Mouse (Mus musculus): ENCODE results near the gene Tmem115. TPM values are rescaled to one million over a fixed set of nuclear protein-coding genes. Genes with fewer than 3 reads are reported as not detected.

Tmem115 gene
- polyA plus RNA-seq (2014; fragmentation: Nextera tagmentation; extraction: Ambion mirVana): 44.4 and 53.4 TPM in 2 replicates

DNA sequence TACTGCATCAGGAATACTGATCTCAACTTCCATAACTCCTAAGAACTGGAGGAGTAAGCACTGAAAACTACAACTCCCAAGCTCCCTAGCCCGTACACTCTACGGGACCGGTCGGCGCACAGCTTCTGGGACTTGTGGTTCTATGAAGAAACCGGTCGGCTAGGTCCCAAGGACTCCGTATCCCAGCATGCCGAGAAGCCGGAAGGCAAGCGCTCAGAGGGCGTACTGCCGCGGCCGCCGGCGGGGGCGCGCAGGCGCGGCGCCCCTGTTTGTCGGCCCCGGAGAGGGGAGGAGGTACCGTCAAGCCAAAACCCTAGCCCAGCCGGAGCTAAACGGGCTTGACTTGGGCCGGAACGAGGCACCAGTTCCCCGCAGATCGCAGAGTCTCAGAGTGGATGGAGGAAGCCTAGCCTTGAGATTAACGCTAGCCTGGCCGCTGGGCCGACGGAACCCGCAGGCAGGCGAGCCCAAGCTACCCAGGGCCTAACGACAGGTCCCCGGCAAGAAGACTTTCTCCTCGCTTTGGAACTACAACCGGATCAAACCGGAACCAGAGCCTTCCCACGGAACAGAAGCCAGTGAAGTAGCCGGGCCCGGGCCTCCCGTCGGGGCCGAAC lies at the start of gene Tmem115:
Gene Tmem115 (plus strand): TSS at position 155 of the 617 bp plus-strand sequence.
- peak within 1 kb of the TSS; percentile 88 for H3K9ac ChIP-seq (ENCODE audit: low read length)
- whole genome bisulfite sequencing: under 1% methylated on average over 45 of the region's 48 CpGs
- H3K9me3 ChIP-seq (replicated peaks; ENCODE audit: control insufficient read depth, low read length): no peaks in the 10 kb centered on the region
- H3K27ac ChIP-seq (ENCODE audit: low read depth, low read length): peak within 1 kb of the TSS; percentile 58; the same call in 1 of the 2 replicates
- H3K4me2 ChIP-seq (ENCODE audit: low read length): peak within 1 kb of the TSS; percentile 100
- peaks cover 22% of the 10 kb centered on the region for H3K4me1 ChIP-seq (ENCODE audit: control insufficient read depth, insufficient read depth, low read length)
- peak; percentile 99 for DNase-seq (ENCODE audit: low spot score)
- peak; percentile 99 for ATAC-seq
- H3K27me3 ChIP-seq (replicated peaks; ENCODE audit: control insufficient read depth, insufficient read depth, low read length): no peaks in the 10 kb centered on the region
- H3K36me3 ChIP-seq (ENCODE audit: control insufficient read depth, insufficient read depth, low read length): peaks cover 24% of the 10 kb centered on the region
- peak within 1 kb of the TSS; percentile 97 for H3K4me3 ChIP-seq (ENCODE audit: low read depth, low read length)

DNA sequence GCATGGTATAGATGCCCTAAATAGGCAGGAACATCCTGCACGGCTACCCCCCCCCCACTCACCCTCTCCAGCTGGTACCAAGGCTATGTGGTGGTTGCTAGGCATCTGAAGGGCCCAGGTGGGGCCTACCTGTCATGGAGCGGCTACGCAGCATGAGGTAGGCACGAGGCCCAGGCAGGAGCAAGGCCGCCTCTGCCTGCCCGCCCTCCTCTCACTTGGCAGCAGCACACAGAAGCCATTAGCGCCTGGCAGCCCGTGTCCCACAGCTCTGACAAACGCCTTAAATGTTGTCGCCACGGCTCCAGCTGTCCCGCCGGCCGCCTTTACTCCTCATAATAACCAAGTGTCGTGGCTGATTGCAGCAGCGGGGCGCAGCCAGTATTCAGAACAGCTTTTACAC lies 49.4 kb upstream of the Tmem115 start:
- Histone ChIP-seq H3K27ac (ENCODE audit: low read depth, low read length) (peak overlapping the region; percentile 86), H3K4me2 (ENCODE audit: low read length) (no peak overlapping the region), H3K4me3 (ENCODE audit: low read depth, low read length) (no peak overlapping the region), H3K4me1 (ENCODE audit: control insufficient read depth, insufficient read depth, low read length) (peaks cover 48% of the 10 kb centered on the region), H3K9ac (ENCODE audit: low read length) (peak overlapping the region; percentile 41; the same call in 1 of the 2 replicates), H3K9me3 (replicated peaks; ENCODE audit: control insufficient read depth, low read length) (no peaks in the 10 kb centered on the region), H3K27me3 (replicated peaks; ENCODE audit: control insufficient read depth, insufficient read depth, low read length) (no peaks in the 10 kb centered on the region), H3K36me3 (ENCODE audit: control insufficient read depth, insufficient read depth, low read length) (no peaks in the 10 kb centered on the region)
- DNase-seq (ENCODE audit: low spot score) (peak; percentile 94), ATAC-seq (peak; percentile 83)
- WGBS: 7% methylated on average over 17 of the region's 17 CpGs

DNA sequence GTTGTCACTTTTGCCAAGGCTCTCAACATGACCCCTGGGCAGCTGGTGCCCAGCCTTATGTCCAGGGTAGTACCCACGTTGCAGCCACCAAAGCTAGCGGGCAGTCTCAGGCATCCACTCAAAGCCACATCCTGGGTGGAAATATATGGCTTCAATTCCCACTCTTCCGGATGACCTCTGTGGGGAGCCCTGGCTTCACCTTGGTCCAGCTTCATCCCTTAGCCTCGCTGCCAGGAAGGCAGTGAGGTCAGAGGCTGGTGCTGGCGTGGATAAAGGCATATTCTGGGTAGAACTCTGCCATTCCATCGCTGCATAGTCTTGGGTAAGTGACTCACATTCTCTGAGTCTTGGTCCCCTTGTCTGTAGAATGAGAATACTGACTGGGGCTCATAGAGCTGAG lies 49.0 kb upstream of the Tmem115 start:
- Histone ChIP-seq H3K4me3 (ENCODE audit: low read depth, low read length) (no peak overlapping the region), H3K36me3 (ENCODE audit: control insufficient read depth, insufficient read depth, low read length) (no peaks in the 10 kb centered on the region), H3K9ac (ENCODE audit: low read length) (peak overlapping the region; percentile 41; the same call in 1 of the 2 replicates), H3K27ac (ENCODE audit: low read depth, low read length) (peak overlapping the region; percentile 86), H3K4me2 (ENCODE audit: low read length) (peak overlapping the region; percentile 1; the same call in 1 of the 2 replicates), H3K4me1 (ENCODE audit: control insufficient read depth, insufficient read depth, low read length) (peaks cover 43% of the 10 kb centered on the region), H3K9me3 (replicated peaks; ENCODE audit: control insufficient read depth, low read length) (no peaks in the 10 kb centered on the region), H3K27me3 (replicated peaks; ENCODE audit: control insufficient read depth, insufficient read depth, low read length) (no peaks in the 10 kb centered on the region)
- ATAC-seq: no peak
- DNase-seq (ENCODE audit: low spot score): no peak
- WGBS: 68% methylated on average over 6 of the region's 6 CpGs

DNA sequence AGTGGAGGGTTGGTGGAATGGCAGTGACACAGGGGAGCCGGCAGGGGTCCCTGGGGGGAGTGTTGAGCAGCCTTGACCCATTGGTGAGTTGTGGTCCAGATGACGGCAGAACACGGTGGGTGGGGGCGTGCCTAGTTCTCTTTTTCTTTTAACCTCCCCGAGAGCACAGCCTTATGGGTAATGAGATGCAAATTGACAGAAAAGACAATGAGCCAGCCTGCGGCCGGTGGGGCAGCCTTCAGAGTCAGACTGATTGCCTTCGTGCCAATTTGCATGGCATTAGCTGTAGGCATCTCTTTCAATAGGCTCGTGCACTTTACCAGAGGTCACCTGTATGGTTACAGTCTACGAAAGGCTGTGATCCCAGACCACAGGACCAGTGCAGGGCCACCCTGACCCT lies 47.7 kb upstream of the Tmem115 start:
- Histone ChIP-seq H3K4me1 (ENCODE audit: control insufficient read depth, insufficient read depth, low read length) (peaks cover 33% of the 10 kb centered on the region), H3K27me3 (replicated peaks; ENCODE audit: control insufficient read depth, insufficient read depth, low read length) (no peaks in the 10 kb centered on the region), H3K4me3 (ENCODE audit: low read depth, low read length) (no peak overlapping the region), H3K36me3 (ENCODE audit: control insufficient read depth, insufficient read depth, low read length) (no peaks in the 10 kb centered on the region), H3K9ac (ENCODE audit: low read length) (no peak overlapping the region), H3K27ac (ENCODE audit: low read depth, low read length) (peak overlapping the region; percentile 86; the same call in 1 of the 2 replicates), H3K9me3 (replicated peaks; ENCODE audit: control insufficient read depth, low read length) (no peaks in the 10 kb centered on the region), H3K4me2 (ENCODE audit: low read length) (no peak overlapping the region)
- ATAC-seq (peak; percentile 33), DNase-seq (ENCODE audit: low spot score) (peak; percentile 76)
- 7% methylated on average over 10 of the region's 10 CpGs for WGBS

DNA sequence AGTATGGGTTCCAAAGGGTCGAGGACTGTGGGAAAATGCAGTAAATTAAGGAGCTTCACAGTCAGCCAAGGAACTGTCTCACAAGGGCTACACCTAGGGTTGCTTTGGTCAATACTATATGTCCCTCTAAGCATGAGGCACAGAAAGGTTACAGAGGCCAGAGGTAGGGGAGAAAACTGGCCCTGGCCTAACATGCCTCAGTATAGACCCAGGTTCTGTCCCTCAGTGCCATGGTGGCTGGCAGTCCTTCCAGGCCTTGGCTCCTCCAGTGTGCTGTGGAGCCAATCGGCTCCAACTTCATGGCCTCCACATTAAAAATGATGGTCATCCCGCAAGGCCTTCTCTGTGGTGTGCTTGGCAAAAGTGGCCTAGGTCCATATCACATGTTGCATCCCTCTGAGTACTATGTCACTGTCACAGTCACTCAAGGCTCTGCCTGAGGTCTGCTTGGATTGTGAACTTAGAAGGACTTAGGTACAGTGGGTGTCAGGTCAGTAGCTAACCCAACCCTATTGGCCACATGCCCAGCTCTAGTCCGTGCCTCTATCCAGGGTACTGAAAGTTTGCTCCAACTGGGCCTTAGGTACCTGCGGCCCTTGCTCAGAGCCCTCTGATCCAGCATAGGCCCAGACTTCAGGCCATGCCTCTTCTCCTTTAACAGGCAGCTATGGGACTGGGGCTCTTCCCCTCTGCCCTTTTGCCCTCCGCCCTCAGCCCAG lies 47.1 kb upstream of the Tmem115 start:
- no peaks in the 10 kb centered on the region for H3K9me3 ChIP-seq (replicated peaks; ENCODE audit: control insufficient read depth, low read length)
- H3K27ac ChIP-seq (ENCODE audit: low read depth, low read length): peak overlapping the region; percentile 44; the same call in 1 of the 2 replicates
- peaks cover 31% of the 10 kb centered on the region for H3K4me1 ChIP-seq (ENCODE audit: control insufficient read depth, insufficient read depth, low read length)
- 64% methylated on average over 6 of the region's 6 CpGs for WGBS
- H3K4me3 ChIP-seq (ENCODE audit: low read depth, low read length): no peak overlapping the region
- H3K36me3 ChIP-seq (ENCODE audit: control insufficient read depth, insufficient read depth, low read length): no peaks in the 10 kb centered on the region
- H3K27me3 ChIP-seq (replicated peaks; ENCODE audit: control insufficient read depth, insufficient read depth, low read length): no peaks in the 10 kb centered on the region
- H3K4me2 ChIP-seq (ENCODE audit: low read length): no peak overlapping the region
- no peak overlapping the region for H3K9ac ChIP-seq (ENCODE audit: low read length)
- no peak for DNase-seq (ENCODE audit: low spot score)
- no peak for ATAC-seq

DNA sequence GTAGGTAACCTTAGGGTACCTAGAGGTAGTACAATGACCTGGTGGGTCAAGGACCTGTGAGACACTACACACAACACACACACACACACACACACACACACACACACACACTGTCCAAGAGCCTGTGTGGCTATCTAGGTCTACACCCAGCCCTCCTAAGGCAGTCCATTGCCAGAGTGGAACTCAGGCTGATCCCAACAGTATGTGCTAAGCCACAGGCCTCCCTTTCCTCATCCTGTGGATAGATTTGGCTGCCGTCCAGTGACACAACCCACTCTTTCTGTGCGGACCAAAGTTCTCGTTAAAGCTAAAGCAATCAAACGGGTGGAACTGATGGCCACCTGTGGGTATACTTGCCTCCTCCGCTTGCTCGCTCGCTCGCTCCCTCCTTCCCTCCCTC lies 43.6 kb upstream of the Tmem115 start:
- 40% methylated on average over 8 of the region's 8 CpGs for WGBS
- Histone ChIP-seq H3K36me3 (ENCODE audit: control insufficient read depth, insufficient read depth, low read length) (no peaks in the 10 kb centered on the region), H3K4me2 (ENCODE audit: low read length) (no peak overlapping the region), H3K4me3 (ENCODE audit: low read depth, low read length) (no peak overlapping the region), H3K9ac (ENCODE audit: low read length) (no peak overlapping the region), H3K4me1 (ENCODE audit: control insufficient read depth, insufficient read depth, low read length) (peaks cover 22% of the 10 kb centered on the region), H3K27me3 (replicated peaks; ENCODE audit: control insufficient read depth, insufficient read depth, low read length) (no peaks in the 10 kb centered on the region), H3K9me3 (replicated peaks; ENCODE audit: control insufficient read depth, low read length) (no peaks in the 10 kb centered on the region), H3K27ac (ENCODE audit: low read depth, low read length) (no peak overlapping the region)
- no peak for DNase-seq (ENCODE audit: low spot score)
- no peak for ATAC-seq

DNA sequence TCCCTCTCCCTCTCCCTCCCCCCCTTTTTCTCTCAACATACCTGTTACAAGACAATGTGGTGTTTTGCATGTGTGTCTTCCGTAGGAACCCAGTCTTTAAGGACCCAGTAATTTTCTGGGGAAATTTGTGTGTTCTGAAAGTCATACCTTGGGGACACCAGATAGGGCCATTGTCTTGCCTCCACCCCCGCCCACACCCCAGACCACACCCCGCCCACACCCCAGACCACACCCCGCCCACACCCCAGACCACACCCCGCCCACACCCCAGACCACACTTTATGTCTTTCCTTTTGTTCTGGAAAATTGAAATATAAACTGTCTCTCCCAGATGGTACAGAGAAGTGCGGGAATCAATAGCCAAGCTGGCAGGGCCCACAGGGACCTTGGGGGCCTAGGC lies 43.1 kb upstream of the Tmem115 start:
- Histone ChIP-seq H3K36me3 (ENCODE audit: control insufficient read depth, insufficient read depth, low read length) (no peaks in the 10 kb centered on the region), H3K9me3 (replicated peaks; ENCODE audit: control insufficient read depth, low read length) (no peaks in the 10 kb centered on the region), H3K27ac (ENCODE audit: low read depth, low read length) (no peak overlapping the region), H3K4me3 (ENCODE audit: low read depth, low read length) (no peak overlapping the region), H3K9ac (ENCODE audit: low read length) (no peak overlapping the region), H3K4me2 (ENCODE audit: low read length) (no peak overlapping the region), H3K27me3 (replicated peaks; ENCODE audit: control insufficient read depth, insufficient read depth, low read length) (no peaks in the 10 kb centered on the region), H3K4me1 (ENCODE audit: control insufficient read depth, insufficient read depth, low read length) (peaks cover 18% of the 10 kb centered on the region)
- DNase-seq (ENCODE audit: low spot score): no peak
- no peak for ATAC-seq
- WGBS: 68% methylated on average over 6 of the region's 6 CpGs

DNA sequence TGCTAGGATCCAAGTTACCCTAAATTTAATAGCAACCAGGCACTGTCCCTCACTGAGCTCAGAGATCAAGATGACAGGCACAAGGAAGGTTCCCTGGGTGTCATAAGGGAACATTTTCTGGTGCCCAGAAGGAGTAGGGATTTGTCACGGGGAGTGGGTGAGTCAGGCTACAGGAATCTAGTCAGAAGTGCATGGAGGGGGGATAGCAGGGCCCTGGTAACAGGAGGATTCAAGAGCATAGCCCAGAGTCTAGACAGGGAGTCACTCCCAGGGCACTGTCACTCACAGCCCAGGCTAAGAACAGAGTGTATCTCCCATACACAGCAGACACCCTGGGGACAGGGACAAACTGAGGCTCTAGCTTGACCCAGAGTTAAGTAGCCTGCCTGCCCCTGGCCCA lies 40.2 kb upstream of the Tmem115 start:
- Histone ChIP-seq H3K9me3 (replicated peaks; ENCODE audit: control insufficient read depth, low read length) (no peaks in the 10 kb centered on the region), H3K4me3 (ENCODE audit: low read depth, low read length) (no peak overlapping the region), H3K36me3 (ENCODE audit: control insufficient read depth, insufficient read depth, low read length) (no peaks in the 10 kb centered on the region), H3K4me2 (ENCODE audit: low read length) (no peak overlapping the region), H3K27ac (ENCODE audit: low read depth, low read length) (no peak overlapping the region), H3K27me3 (replicated peaks; ENCODE audit: control insufficient read depth, insufficient read depth, low read length) (no peaks in the 10 kb centered on the region), H3K9ac (ENCODE audit: low read length) (no peak overlapping the region), H3K4me1 (ENCODE audit: control insufficient read depth, insufficient read depth, low read length) (0 out of 2 replicates have a peak, but pooled peaks cover 5% of the 10 kb centered on the region)
- 54% methylated on average over 1 of the region's 1 CpGs for WGBS
- DNase-seq (ENCODE audit: low spot score) (no peak), ATAC-seq (no peak)

DNA sequence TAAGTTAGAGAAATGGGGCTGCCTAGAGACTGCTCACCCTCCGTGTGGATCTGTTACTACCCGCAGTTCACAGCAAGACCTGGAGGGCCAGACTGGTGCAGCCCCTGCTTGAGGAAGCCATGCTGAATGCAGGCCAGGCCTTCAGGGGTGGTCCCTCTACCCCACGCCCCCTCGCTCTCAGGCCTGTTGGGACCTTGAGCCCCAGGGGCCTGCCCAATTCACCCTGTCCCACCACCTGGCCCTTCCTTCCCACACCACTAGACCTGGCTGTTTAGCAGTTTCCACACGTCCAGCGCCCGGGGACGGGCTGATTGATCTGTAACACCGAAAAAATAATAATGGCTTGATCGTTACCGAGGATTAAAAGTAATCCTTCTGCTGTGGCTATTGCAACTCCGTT lies 39.5 kb upstream of the Tmem115 start:
- Histone ChIP-seq H3K9me3 (replicated peaks; ENCODE audit: control insufficient read depth, low read length) (no peaks in the 10 kb centered on the region), H3K27ac (ENCODE audit: low read depth, low read length) (no peak overlapping the region), H3K27me3 (replicated peaks; ENCODE audit: control insufficient read depth, insufficient read depth, low read length) (no peaks in the 10 kb centered on the region), H3K4me1 (ENCODE audit: control insufficient read depth, insufficient read depth, low read length) (0 out of 2 replicates have a peak, but pooled peaks cover 5% of the 10 kb centered on the region), H3K4me3 (ENCODE audit: low read depth, low read length) (no peak overlapping the region), H3K9ac (ENCODE audit: low read length) (no peak overlapping the region), H3K4me2 (ENCODE audit: low read length) (no peak overlapping the region), H3K36me3 (ENCODE audit: control insufficient read depth, insufficient read depth, low read length) (no peaks in the 10 kb centered on the region)
- 19% methylated on average over 12 of the region's 12 CpGs for WGBS
- no peak for ATAC-seq
- no peak for DNase-seq (ENCODE audit: low spot score)
